Mouse (Mus musculus) adrenal gland, postnatal 36 days (tissue): ENCODE results near the gene Rnf145. TPM values are rescaled to one million over a fixed set of nuclear protein-coding genes. Genes with fewer than 3 reads are reported as not detected.

Experiments
- DNase-seq, 2 experiments: peaks; one replicate each; pipeline ENCODE4 v3.0.0; 2021; ENCODE audit warnings: mixed read lengths in 1 of 2
- total RNA-seq, 2 experiments: library from RNA; stranded (reverse); gene quantifications; 2 replicates each; pipeline ENCODE4 v1.2.3; 2021

Rnf145 gene
- total RNA-seq, 2 experiments from 2014 or later, result 55.9 to 86.3 TPM

- DNase-seq, result no peak
Observed at GRCm38 (mm10) chr11:44509906-44510305, 8.9 kb upstream of the Rnf145 start.

GRCm38 (mm10) chr11:44510371-44510770 lies 8.4 kb upstream of the Rnf145 start:
- no peak for DNase-seq

- DNase-seq, result no peak
Observed at GRCm38 (mm10) chr11:44512044-44513025, 6.4 kb upstream of the Rnf145 start.

- DNase-seq, result no peak
Observed at GRCm38 (mm10) chr11:44513026-44513422, 5.7 kb upstream of the Rnf145 start.

GRCm38 (mm10) chr11:44514666-44515065 lies 4.1 kb upstream of the Rnf145 start:
- DNase-seq, result no peak

GRCm38 (mm10) chr11:44516362-44516761 lies 2.4 kb upstream of the Rnf145 start:
- no peak for DNase-seq

- no peak for DNase-seq
Observed at GRCm38 (mm10) chr11:44517561-44518280, 1.0 kb upstream of the Rnf145 start.

GRCm38 (mm10) chr11:44519096-44519949 lies 559 bp downstream of the Rnf145 start:
- DNase-seq, result peak in 1 of 2 experiments; percentile 63

- DNase-seq, result peak; percentile 88 to 93
Observed at GRCm38 (mm10) chr11:44519950-44520761, 1.4 kb downstream of the Rnf145 start.

- no peak for DNase-seq
Observed at GRCm38 (mm10) chr11:44522594-44522993, 3.8 kb downstream of the Rnf145 start.

GRCm38 (mm10) chr11:44525765-44526164 lies 7.0 kb downstream of the Rnf145 start:
- no peak for DNase-seq

GRCm38 (mm10) chr11:44526654-44527263 lies 8.0 kb downstream of the Rnf145 start:
- no peak for DNase-seq

GRCm38 (mm10) chr11:44528560-44529199 lies 9.9 kb downstream of the Rnf145 start:
- no peak for DNase-seq

GRCm38 (mm10) chr11:44529200-44529599 lies 10.4 kb downstream of the Rnf145 start:
- DNase-seq, result peak in 1 of 2 experiments; percentile 32

GRCm38 (mm10) chr11:44529716-44530115 lies 11.0 kb downstream of the Rnf145 start:
- DNase-seq, result no peak

GRCm38 (mm10) chr11:44530382-44530781 lies 11.6 kb downstream of the Rnf145 start:
- peak in 1 of 2 experiments; percentile 31 for DNase-seq

GRCm38 (mm10) chr11:44530867-44531266 lies 12.1 kb downstream of the Rnf145 start:
- DNase-seq, result no peak

- no peak for DNase-seq
Observed at GRCm38 (mm10) chr11:44531617-44532016, 12.9 kb downstream of the Rnf145 start.

- DNase-seq, result no peak
Observed at GRCm38 (mm10) chr11:44532846-44533781, 14.3 kb downstream of the Rnf145 start.
